In genomic region chr13:98534190-98534912, GRCm38 (mm10) we compare ENCODE assay signal across 8 mouse cellular contexts. TPM values are rescaled to one million over a fixed set of nuclear protein-coding genes. Genes with fewer than 3 reads are reported as not detected.
DNase-seq lines count a peak whose midpoint lies in the region; ATAC-seq lines count a peak whose summit lies in the region.

No protein-coding gene starts in this region.

- no peaks in the 10 kb centered on the region for H3K36me3 ChIP-seq in heart, embryonic 11.5 days (ENCODE audit: control insufficient read depth, insufficient read depth, low read length)

- no peak overlapping the region for H3K4me3 ChIP-seq in heart, embryonic 11.5 days (ENCODE audit: low read depth, low read length)

- H3K9ac ChIP-seq in heart, embryonic 11.5 days (ENCODE audit: low read depth, low read length): no peak overlapping the region

- H3K4me2 ChIP-seq in heart, embryonic 11.5 days: peak overlapping the region; percentile 43

- H3K9me3 ChIP-seq in heart, embryonic 11.5 days (replicated peaks; ENCODE audit: control insufficient read depth, low read length): peaks cover 5% of the 10 kb centered on the region; the same call in 1 of the 2 replicates

- DNase-seq in gastrocnemius, postnatal 10 days: peak; percentile 20
- DNase-seq in gastrocnemius, postnatal 14 days: no peak
- peak; percentile 85 for DNase-seq in embryo, embryonic 10.5 days (ENCODE audit: low spot score)
- peak; percentile 66 for DNase-seq in kidney, adult 9 months
- DNase-seq in mesoderm, embryonic 11.5 days (ENCODE audit: low read depth, low spot score): peak; percentile 86
- DNase-seq in testis, postnatal 14 days (ENCODE audit: low spot score): peak; percentile 57

- H3K4me1 ChIP-seq in heart, embryonic 11.5 days (ENCODE audit: control insufficient read depth, insufficient read depth, low read length): peaks cover 20% of the 10 kb centered on the region

- intact Hi-C loops in gastrocnemius, postnatal 14 days (cut with DNase I; ENCODE audit: low total_unique reads): no loop called here

- peak; percentile 64 for ATAC-seq in heart, embryonic 11.5 days (replicated peaks; ENCODE audit: insufficient number of reproducible peaks, low FRiP score, low TSS enrichment)
- no peak for ATAC-seq in inflammation-experienced regulatory T-cells, adult 6 months

- H3K27ac ChIP-seq in heart, embryonic 11.5 days (ENCODE audit: low read depth, low read length): peak overlapping the region; percentile 42; the same call in 1 of the 2 replicates

- WGBS in heart, embryonic 11.5 days (ENCODE audit: insufficient replicate concordance): 32% methylated on average over 18 of the region's 18 CpGs

- H3K27me3 ChIP-seq in heart, embryonic 11.5 days (ENCODE audit: control insufficient read depth, insufficient read depth, low read length): no peaks in the 10 kb centered on the region; the same call in 1 of the 2 replicates

RNA-seq across cellular contexts. Expression of gene Gm10320, which starts 42.5 kb away (rescaled TPM):
- total RNA-seq in gastrocnemius, postnatal 10 days (2021): not detected
- not detected for total RNA-seq in gastrocnemius, postnatal 14 days (2021)
- 0.37 and 0.65 TPM in 2 replicates for polyA plus RNA-seq in heart, embryonic 11.5 days (2014; fragmentation: Nextera tagmentation; extraction: Ambion mirVana)
- 1 to 10 TPM in 2 of 3 experiments, not detected in 1; 1.2 to 1.8 TPM for polyA plus RNA-seq in inflammation-experienced regulatory T-cells, adult 6 months (2017; shearing (Covaris generic))
